Mouse (Mus musculus) bone marrow, adult 2 months (tissue): ENCODE data around the gene Tmod2.

ENCODE experiments used
- CTCF ChIP-seq: fragments of 200-500 bp; IDR thresholded peaks from 2 replicates; pipeline ENCODE4 v1.5.1; 2011; ENCODE audit warnings: low read length, control low read depth; ENCODE audit not compliant: control insufficient read depth, insufficient read depth
- POLR2A ChIP-seq: fragments of 200-500 bp; IDR thresholded peaks from 2 replicates; pipeline ENCODE4 v1.6.1; 2011; ENCODE audit warnings: low read depth, mild to moderate bottlenecking, control low read depth, low read length, borderline replicate concordance; ENCODE audit not compliant: control insufficient read depth

DNA sequence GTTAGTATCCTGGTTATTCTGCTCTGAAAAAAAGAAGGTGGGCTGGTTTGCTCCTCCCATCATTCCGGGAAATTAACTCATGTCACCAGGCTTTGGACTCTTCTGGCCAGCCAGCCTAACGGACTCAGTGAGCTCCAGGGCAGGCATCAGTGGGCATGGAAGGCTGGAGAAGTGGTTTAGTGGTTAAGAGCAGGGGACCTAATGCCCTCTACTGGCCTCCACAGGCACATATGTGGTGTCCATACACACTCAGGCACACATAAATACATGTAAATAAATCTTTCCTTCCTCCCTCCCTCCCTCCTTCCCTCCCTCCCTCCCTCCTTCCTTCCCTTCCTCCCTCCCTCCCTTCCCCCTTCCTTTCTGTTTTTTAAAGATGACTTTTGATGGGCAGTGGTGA, 47.9 kb downstream of the Tmod2 start:
- no peak for TF ChIP-seq POLR2A
- peak; percentile 30; the same call in 1 of the 2 replicates for TF ChIP-seq CTCF
